Mouse (Mus musculus): ENCODE data around the gene Drp2.

Gene Drp2

DNA sequence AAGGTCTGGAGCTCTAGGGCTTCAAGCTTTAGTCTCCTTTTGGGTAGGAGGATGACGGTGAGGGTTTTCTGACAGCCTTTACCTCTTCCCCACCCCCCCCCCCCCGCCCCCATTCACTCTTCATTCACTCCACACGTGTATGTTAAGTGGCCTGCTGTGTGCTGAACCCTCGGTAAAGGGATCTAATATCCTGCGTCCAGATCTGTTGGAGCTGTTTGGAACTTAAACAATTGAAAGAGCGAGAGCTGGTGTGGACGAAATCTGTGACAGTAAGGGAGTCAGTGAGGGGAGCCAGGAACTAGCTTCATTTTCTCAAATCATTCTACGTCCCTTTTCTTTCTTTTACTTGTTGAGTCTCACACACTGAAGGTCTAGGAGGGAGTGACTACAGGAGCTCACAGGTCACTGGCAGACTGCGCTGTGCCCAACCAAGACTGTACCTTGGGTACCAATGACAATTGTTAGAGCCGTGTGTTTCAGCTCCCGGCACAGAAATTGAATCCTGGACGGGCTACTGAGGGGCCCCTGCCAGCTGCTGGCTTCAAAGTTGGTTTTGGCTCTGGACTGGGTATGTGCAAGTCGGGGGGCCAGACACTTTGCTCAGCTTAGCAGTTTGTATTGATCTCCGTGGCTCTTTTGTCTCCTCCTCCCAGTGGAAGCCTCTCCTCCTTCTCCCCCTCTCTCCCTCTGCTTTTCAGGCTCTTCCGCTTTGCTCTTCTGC lies at the start of gene Drp2:
Gene Drp2 (plus strand): TSS at position 689 of the 721 bp plus-strand sequence.
- in situ Hi-C loops (cut with MboI; ENCODE audit: low sequenced_read_pairs): no loop called here

DNA sequence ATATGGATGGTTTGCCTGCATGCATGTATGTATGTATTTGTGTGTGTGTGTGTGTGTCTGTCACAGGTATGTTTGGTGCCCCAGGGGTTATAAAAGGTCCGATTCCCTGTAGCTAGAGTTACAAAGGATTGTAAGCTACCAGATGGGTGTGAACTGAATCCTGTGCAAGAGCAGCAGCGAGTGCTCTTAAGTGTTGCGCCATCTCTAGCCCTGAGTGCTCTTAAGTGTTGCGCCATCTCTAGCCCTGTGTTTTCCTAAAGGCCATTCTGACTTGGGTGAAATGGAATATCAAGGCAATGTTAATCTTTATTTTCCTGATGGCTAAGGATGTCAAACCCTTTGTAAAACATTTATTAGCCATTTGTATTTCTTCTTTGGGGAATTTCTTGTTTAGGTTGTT lies 45.0 kb upstream of the Drp2 start:
- in situ Hi-C loops (cut with MboI; ENCODE audit: low sequenced_read_pairs): no loop called here

DNA sequence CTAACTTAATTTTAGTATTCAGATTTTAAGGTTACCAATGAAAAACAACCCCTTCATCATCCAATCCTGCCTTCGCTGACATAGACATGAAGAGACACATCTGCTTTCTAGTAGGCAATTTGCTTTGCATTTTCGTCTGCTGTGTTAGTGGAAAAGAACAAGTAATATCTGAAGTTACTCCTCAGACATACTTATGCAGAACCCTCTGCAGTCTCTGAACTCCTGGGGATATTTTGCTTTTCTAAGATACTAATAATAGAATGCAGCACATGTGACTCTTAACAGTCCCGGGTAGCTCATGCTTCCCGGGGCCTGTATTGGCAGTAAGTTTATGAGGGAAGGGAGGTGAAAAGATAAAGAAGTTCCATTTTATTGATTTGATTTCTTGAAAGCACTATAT lies 42.2 kb upstream of the Drp2 start:
- in situ Hi-C loops (cut with MboI; ENCODE audit: low sequenced_read_pairs): no loop called here

DNA sequence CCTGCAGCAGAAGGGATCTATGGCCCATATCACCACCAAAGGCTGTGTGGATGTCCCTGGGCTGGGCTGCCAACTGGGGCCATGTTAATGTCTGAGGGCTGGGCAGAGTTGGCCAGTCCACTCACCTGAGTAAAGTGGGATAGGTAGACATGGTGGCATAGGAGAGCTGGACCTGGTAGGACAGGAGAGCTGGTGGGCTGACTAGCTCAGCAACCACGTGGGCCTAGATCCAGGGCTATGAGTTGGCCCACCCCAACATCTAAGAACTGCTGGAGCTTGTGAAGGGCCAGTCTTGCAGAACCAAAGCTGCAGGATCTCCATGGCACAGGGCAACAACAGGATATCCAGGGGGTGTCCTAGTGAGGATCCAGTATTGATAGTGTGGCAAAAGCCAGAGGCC lies 38.9 kb upstream of the Drp2 start:
- in situ Hi-C loops (cut with MboI; ENCODE audit: low sequenced_read_pairs): no loop called here

DNA sequence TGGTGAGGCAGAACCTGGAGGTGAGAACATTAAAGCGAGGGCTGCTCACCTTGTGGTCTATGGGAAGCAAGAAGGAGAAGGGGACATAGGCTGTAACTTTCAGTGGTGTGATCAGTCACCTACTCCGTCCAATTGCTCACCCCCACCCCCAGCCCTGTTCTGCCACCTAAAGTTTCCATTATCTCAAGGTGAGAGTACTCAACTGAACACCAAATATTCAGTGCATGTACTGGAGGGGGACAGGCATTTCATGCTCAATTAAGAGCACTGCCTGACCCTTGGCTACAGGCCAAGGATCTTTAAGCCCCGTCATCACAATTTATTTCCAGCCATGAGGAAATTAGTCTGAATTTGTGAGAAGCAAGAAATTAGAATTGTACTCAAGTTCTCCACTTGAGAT lies 37.8 kb upstream of the Drp2 start:
- in situ Hi-C loops (cut with MboI; ENCODE audit: low sequenced_read_pairs): no loop called here

DNA sequence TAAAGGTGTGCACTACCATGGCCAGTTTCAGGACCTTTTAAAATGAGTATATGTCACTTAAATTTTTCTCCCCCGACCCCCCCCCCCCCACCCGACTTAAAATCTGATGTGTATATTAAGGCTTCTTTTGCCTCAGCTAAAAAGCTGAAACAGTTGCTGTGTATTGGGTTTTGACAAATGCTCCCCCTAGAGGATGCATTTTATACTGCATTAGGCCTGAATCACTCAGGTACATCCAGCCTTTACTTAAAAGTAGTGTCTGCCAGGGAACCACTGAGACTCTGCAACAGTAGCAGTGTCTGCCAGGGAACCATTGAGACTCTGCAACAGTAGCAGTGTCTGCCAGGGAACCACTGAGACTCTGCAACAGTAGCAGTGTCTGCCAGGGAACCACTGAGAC lies 33.1 kb upstream of the Drp2 start:
- in situ Hi-C loops (cut with MboI; ENCODE audit: low sequenced_read_pairs): no loop called here

DNA sequence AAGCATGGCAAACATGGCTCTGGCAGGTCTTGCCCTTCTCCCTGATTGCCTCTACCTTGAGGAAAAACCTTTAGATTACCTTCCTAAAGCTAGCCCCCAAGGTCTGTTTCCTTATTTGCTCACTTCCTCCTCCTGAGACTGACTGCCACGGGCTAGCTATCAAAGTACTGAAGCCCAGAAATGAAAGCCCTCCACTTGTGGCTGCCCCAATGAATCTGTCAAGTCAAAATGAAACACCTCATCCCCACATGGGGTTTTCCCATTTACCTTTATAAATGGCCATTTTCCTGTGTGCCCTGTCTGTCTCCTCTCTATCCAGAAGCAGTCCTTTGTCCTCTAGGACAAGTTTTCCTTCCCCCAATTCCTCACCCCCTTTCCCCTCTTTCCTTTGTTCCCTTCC lies 30.2 kb upstream of the Drp2 start:
- in situ Hi-C loops (cut with MboI; ENCODE audit: low sequenced_read_pairs): no loop called here

DNA sequence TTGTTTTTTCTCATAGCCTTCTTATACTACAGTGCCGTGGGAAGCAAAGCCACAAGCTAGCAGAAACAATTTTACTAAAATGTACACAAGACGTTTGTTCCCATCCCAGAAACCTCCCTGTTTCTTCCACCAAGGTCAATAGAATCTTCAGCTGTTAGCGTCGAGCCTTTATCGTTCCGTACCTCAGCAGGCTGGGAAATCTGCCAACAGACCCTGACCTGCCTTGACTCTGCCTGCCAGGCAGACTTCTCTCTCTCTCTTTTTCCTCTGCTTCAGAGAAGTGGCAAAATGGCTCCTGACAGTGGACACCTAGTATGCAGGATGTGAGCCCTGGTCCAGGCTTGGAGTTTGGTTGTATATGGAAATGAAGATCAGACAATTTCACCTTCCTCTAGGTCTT lies 19.5 kb upstream of the Drp2 start:
- in situ Hi-C loops (cut with MboI; ENCODE audit: low sequenced_read_pairs): no loop called here

DNA sequence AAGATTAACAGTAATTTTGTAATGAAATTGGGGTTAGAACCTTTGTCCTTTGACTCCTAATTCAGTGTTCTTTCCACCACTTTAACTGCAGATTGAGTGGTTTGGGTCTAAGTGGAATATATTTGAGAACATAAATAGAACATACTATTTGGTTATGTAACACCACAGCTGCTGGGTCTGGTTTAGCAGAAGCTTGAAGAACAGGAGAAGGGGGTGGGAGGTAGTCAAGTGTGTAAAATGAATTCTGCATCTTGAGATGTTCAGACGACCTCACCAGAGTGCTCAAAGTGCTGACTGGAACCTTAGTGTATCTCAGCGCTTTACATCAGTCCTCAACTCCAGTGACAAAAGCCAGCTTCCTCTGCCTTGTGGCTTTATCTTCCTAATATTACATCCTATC lies 5.4 kb upstream of the Drp2 start:
- in situ Hi-C loops (cut with MboI; ENCODE audit: low sequenced_read_pairs): no loop called here

DNA sequence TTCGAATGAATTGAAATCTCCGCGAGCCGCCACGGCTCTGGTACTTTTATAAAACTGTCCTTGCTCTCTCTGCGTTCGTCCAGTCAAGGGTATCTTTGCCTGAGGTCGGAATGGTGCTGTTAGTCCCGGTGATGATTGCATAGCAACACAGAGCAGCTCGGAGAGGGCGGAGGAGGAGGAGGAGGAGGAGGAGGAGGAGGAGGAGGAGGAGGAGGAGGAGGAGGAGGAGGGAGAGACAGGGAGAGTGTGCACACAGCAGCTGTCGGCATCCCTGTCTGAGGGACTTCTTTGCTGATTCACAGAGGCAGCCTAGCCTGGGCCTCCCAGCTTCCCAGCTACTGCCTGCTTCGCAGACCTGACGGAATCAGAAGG lies 219 bp downstream of the Drp2 start:
- in situ Hi-C loops (cut with MboI; ENCODE audit: low sequenced_read_pairs): no loop called here

DNA sequence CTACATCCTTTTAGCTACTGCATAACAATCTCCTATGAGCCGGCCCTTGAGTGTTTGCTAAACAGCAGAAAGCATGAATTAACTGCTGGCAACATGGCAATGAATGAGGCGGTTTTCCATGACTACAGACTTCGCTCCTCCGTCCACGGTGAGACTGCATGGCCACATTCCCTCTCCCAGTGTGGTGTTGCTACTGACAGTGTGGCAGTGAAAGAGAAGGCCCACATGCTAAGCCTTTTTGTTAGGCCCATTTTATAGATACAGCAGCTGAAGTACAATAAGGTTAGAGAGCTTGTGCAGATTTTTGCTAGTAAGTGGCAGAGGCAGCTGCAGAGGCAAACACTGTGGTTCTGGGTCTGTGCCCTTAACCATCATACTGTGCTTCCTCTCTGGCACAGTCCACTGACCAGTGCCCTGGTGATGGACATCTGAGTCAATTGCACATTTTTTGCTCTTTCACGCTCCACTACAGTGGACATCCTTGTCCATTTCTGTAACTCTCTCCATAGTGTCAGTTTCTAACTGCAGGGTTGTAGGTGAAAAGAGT lies 5.1 kb downstream of the Drp2 start:
- in situ Hi-C loops (cut with MboI; ENCODE audit: low sequenced_read_pairs): no loop called here

DNA sequence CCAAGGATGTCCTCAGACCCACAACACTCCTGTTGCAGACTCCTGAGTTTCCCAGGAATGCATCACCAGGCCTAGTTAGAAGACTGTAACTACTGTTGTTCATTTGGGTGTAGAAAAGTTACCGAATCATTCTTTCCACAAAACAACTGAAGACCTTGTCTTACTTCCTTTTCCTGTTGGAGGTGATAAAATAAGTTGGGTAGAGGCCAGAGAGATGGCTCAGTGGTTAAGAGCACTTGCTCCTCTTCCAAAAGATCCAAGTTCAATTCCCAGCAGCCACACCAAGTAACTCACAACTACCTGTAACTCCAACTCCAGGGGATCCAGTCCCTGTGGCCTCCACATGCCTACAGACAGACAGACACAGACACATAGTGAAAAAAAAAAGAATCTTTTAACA lies 7.7 kb downstream of the Drp2 start:
- in situ Hi-C loops (cut with MboI; ENCODE audit: low sequenced_read_pairs): no loop called here

DNA sequence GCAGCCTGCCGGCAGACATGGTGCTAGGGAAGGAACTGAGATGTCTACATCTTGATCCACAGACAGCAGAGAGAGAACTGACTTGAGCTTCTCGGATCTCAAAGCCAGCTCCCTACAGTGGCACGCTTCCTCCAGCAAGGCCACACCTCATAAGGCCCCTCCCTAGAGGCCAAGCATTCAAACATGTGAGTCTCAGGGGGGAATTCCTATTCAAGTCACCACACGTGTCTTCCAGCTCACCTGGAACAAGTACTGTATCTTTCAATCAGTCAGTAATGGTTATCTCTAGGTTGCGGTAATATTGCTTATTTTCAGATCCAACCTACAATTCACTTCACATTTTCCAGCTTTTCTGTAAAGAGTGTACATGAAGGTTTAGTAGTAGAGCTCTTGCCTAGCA lies 15.7 kb downstream of the Drp2 start:
- in situ Hi-C loops (cut with MboI; ENCODE audit: low sequenced_read_pairs): no loop called here

DNA sequence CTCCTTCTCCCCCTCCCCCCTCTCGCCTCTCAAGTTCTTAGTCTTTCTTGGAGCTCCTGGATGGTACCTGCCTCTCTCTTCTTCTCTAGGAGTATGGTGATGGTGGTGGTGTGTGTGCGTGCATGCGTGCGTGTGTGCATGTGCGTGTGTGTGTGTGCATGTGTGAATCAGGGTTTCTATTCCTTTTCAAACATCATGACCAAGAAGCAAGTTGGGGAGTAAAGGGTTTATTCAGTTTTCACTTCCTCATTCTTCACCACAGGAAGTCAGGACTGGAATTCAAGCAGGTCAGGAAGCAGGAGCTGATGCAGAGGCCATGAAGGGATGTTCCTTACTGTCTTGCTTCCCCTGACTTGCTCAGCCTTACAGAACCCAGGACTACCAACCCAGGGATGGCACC lies 19.9 kb downstream of the Drp2 start:
- in situ Hi-C loops (cut with MboI; ENCODE audit: low sequenced_read_pairs): no loop called here

DNA sequence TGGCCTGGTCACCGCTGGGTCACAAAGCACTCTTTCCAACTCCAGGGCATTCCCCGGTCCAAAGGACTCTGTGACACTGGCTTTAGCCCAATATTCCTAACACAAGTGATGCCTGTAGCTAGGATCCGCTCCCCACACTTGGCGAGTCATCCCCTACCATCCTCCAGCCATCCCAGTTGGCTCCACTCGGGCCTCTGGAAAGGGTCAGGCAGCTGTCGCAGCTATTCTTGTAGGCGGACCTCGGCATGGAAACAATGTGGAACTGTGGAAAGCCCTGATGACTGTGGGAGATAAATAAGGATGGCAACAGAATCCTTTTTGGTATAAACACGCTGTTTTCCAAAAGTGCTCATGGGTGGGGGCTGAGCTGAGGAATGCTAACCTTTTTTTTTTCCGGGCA lies 21.4 kb downstream of the Drp2 start:
- in situ Hi-C loops (cut with MboI; ENCODE audit: low sequenced_read_pairs): no loop called here

DNA sequence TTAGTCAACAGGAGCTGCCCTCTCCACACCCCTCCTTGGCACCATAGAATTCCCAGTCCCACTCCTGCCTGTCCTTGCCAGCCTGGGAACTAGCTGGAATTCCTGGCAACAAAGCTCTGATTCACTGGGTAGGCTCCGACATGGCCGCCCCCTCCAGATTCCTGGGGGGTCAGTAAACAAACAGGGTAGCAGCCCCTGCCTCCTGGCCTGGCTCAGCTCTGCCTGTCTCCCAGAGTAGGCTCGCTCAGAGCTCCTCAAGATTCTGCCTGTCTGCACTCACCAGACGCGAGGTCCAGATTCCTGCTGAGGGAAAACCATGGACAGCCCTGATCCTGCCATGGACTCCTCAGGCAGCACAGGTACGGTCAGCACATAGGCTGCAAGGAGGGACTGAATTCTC lies 22.5 kb downstream of the Drp2 start:
- in situ Hi-C loops (cut with MboI; ENCODE audit: low sequenced_read_pairs): no loop called here

DNA sequence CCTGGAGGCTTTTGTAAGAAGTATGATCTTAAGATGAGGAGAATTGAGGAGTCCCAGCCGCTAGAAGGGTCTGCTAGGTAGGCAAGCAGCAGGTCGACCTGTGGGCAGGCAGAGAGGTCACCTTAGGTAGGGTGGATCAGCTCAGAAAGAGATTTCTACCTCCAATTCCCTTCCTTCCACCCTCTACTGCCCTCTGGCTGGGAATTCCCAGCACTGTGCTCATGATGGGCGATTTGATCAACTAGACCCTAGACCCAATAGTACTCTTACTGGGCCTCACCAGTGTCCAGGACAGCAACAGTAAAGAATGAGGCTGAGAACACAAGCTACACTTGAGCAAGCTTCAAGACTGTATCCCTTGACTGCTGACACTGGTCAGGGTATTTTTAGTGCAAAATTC lies 23.0 kb downstream of the Drp2 start:
- in situ Hi-C loops (cut with MboI; ENCODE audit: low sequenced_read_pairs): no loop called here

DNA sequence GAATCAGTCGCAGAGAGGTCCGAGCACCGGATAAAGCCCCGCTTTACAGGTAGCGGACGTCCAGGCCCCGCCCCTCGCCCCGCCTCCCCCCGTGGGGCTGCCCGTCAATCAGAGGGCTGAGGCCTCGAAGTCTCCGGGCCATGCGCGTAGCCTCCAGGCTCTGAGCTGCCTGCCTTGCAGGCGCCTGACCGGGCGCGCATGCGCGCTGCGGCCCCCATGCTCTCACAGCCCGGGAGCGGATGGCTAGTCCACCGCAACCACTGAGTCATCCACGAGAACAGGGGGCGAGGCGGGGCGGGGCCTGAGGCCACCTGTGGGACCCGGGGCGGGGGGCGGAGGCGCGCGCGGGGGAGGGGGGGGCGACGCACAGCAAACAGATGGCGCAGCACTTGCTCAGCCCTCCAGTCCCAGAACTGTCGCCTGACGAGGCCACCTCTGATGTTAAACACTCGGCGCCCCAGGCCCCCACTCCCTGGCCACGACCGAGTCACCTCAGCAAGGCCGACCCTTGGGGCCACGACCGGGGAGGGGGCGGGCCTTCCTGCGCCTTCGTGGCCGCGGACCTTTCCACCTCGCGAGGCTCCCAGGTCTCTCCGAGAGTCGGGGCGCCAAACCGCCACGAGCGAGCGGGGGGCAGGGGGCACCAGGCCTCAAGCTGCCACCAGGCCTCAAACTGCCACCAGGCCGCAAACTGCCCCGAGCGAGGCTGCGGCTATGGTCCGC lies 70.8 kb downstream of the Drp2 start:
- in situ Hi-C loops (cut with MboI; ENCODE audit: low sequenced_read_pairs): no loop called here

DNA sequence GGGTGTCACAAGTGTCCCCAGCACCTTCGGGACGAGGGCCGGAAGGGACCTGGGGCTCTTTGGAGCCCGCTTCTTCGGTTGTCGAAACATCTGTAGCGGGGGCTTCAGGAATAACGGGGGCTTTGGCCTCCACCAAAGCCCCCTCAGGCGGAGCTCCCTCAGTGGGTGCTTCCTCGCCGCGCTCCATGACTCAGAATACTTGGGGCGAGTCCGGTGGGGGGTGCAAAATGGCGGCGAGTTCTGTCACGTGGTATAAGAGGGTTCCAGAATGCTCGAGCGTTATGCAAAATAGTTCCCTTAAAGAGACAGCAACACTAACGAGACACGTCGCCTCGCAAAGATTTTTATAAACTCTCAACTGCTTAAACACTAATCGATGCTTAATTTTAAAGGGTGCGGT lies 71.9 kb downstream of the Drp2 start, which contains the start of gene Taf7l:
Gene Taf7l (minus strand): TSS at position 201 of the 400 bp plus-strand sequence.
- in situ Hi-C loops (cut with MboI; ENCODE audit: low sequenced_read_pairs): no loop called here

DNA sequence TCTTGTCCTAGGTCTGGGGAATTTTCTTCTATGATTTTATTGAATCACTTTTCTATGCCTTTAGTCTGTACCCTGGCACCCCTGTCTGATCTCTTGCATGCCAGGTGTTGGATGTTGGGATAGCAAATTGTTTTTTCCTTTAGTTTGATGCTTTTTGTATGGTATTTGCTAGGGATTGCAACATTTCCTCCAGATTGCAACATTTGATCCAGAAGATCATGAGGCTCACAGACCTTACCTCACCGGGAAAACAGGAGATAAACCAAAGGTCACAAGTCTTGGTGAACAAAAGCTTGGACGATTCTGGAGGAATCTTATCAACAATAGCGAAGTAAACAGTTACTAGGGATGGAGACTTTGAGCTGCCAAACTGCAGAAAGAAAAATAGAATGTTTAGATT lies 77.4 kb downstream of the Drp2 start:
- in situ Hi-C loops (cut with MboI; ENCODE audit: low sequenced_read_pairs): no loop called here

DNA sequence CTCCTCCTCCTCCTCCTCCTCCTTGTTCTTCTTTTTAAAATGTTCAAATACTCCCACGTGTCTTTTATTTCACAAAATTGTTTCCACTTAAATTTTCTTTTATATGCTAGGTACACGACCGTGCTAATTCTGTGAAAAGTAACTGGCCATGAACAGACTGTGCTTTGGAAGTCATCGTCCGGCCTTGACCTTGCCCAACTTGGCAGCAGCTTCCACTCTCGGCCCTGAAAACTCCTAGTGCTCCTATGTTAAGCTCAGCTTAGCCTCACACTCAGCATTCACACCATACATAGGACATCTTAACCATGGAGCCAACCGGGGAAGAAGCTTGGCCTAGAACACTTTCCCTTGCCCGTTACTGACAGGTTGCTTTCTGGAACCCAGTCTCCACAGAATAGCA lies 96.3 kb downstream of the Drp2 start:
- in situ Hi-C loops (cut with MboI; ENCODE audit: low sequenced_read_pairs): loop anchor here (25.0 kb wide), 1 partner anchor 413 kb away; no protein-coding TSS in a partner anchor
